Mouse (Mus musculus) urinary bladder, adult 2 months (tissue): ENCODE data around the gene Prkg2. TPM values are rescaled to one million over a fixed set of nuclear protein-coding genes. Genes with fewer than 3 reads are reported as not detected.

Source experiments
- DNase-seq: peaks from one replicate; pipeline ENCODE4 v3.0.0; 2022; ENCODE audit warnings: low spot score
- polyA plus RNA-seq: library from polyadenylated mRNA; depleted of rRNA; stranded (reverse); fragments of >200 nt; gene quantifications from 2 replicates; pipeline ENCODE4 v1.2.3, GENCODE M21; 2012

Gene Prkg2
- polyA plus RNA-seq, 1 experiment: 0.40 TPM

GRCm38 (mm10) chr5:98975877-98976672 lies 61.1 kb downstream of the Prkg2 start:
- DNase-seq: no peak

- no peak for DNase-seq
Measured at GRCm38 (mm10) chr5:98966679-98967078, 70.5 kb downstream of the Prkg2 start.

- DNase-seq: no peak
Measured at GRCm38 (mm10) chr5:98965139-98965538, 72.0 kb downstream of the Prkg2 start.

- no peak for DNase-seq
Measured at GRCm38 (mm10) chr5:98964367-98964766, 72.8 kb downstream of the Prkg2 start.

GRCm38 (mm10) chr5:98962472-98962871 lies 74.7 kb downstream of the Prkg2 start:
- DNase-seq: no peak

GRCm38 (mm10) chr5:98955576-98955975 lies 81.6 kb downstream of the Prkg2 start:
- no peak for DNase-seq

GRCm38 (mm10) chr5:98953386-98953785 lies 83.8 kb downstream of the Prkg2 start:
- DNase-seq: no peak

GRCm38 (mm10) chr5:98951566-98951965 lies 85.6 kb downstream of the Prkg2 start:
- DNase-seq: no peak

- no peak for DNase-seq
Measured at GRCm38 (mm10) chr5:98950495-98951092, 86.6 kb downstream of the Prkg2 start.

- DNase-seq: no peak
Measured at GRCm38 (mm10) chr5:98949784-98950183, 87.4 kb downstream of the Prkg2 start.

GRCm38 (mm10) chr5:98946656-98947055 lies 90.5 kb downstream of the Prkg2 start:
- no peak for DNase-seq

- no peak for DNase-seq
Measured at GRCm38 (mm10) chr5:98946117-98946620, 91.0 kb downstream of the Prkg2 start.

- no peak for DNase-seq
Measured at GRCm38 (mm10) chr5:98943776-98944175, 93.4 kb downstream of the Prkg2 start.

GRCm38 (mm10) chr5:98940731-98941130 lies 96.4 kb downstream of the Prkg2 start:
- DNase-seq: no peak

- no peak for DNase-seq
Measured at GRCm38 (mm10) chr5:98939631-98940208, 97.4 kb downstream of the Prkg2 start.

- no peak for DNase-seq
Measured at GRCm38 (mm10) chr5:98939116-98939515, 98.0 kb downstream of the Prkg2 start.

- DNase-seq: no peak
Measured at GRCm38 (mm10) chr5:98937879-98938278, 99.3 kb downstream of the Prkg2 start.

- no peak for DNase-seq
Measured at GRCm38 (mm10) chr5:98936650-98937049, 100.5 kb downstream of the Prkg2 start.

- DNase-seq: no peak
Measured at GRCm38 (mm10) chr5:98935930-98936329, 101.2 kb downstream of the Prkg2 start.

- no peak for DNase-seq
Measured at GRCm38 (mm10) chr5:98922921-98923320, 114.2 kb downstream of the Prkg2 start.

GRCm38 (mm10) chr5:98921608-98922007 lies 115.5 kb downstream of the Prkg2 start:
- DNase-seq: no peak

- DNase-seq: no peak
Measured at GRCm38 (mm10) chr5:98918716-98919115, 118.4 kb downstream of the Prkg2 start.

GRCm38 (mm10) chr5:98902339-98902738 lies 134.8 kb downstream of the Prkg2 start:
- no peak for DNase-seq
